In genomic region chr13:38670051-38670450, GRCm38 (mm10) we compare ENCODE assay signal across 25 mouse cellular contexts.
"Had no signal": no experiment of that assay in that cellular context is flagged by ENCODE, and none has a peak within 500 bp of the region (broad histone marks: within the 10 kb centered on the region; RNA-seq: fewer than 3 reads in every experiment).

No protein-coding gene starts in this region.

- H3K4me3 ChIP-seq: heart, adult 2 months; heart, embryonic 13.5 days; heart, embryonic 15.5 days; hindbrain, embryonic 12.5 days; hindbrain, embryonic 15.5 days; kidney, embryonic 15.5 days; limb, embryonic 13.5 days; limb, embryonic 15.5 days; liver, embryonic 12.5 days had no signal

- H3K4me1 ChIP-seq: heart, embryonic 13.5 days; heart, embryonic 15.5 days; hindbrain, embryonic 12.5 days; hindbrain, embryonic 15.5 days; kidney, embryonic 15.5 days; limb, embryonic 13.5 days; limb, embryonic 15.5 days had no signal

- H3K9ac ChIP-seq: heart, embryonic 13.5 days; heart, embryonic 15.5 days; hindbrain, embryonic 12.5 days; hindbrain, embryonic 15.5 days; kidney, embryonic 15.5 days; limb, embryonic 13.5 days; limb, embryonic 15.5 days; liver, embryonic 12.5 days; liver, embryonic 14.5 days had no signal

- H3K9me3 ChIP-seq: heart, embryonic 13.5 days; heart, embryonic 15.5 days; hindbrain, embryonic 12.5 days; hindbrain, embryonic 15.5 days; kidney, embryonic 15.5 days; limb, embryonic 13.5 days; limb, embryonic 15.5 days; liver, embryonic 12.5 days had no signal

- H3K27me3 ChIP-seq: heart, embryonic 13.5 days; heart, embryonic 15.5 days; hindbrain, embryonic 12.5 days; hindbrain, embryonic 15.5 days; kidney, embryonic 15.5 days; limb, embryonic 13.5 days; limb, embryonic 15.5 days; liver, embryonic 12.5 days had no signal

- ATAC-seq: intestine, embryonic 16.5 days; liver, embryonic 12.5 days had no signal

- H3K27ac ChIP-seq: heart, adult 2 months; heart, embryonic 13.5 days; heart, embryonic 15.5 days; hindbrain, embryonic 12.5 days; hindbrain, embryonic 15.5 days; kidney, embryonic 15.5 days; kidney, postnatal 0 days; limb, embryonic 13.5 days; limb, embryonic 15.5 days; liver, embryonic 12.5 days; liver, embryonic 14.5 days had no signal

- DNase-seq: gastrocnemius, postnatal 14 days; gastrocnemius, postnatal 36 days; heart, adult 11 months; heart, adult 2 months; heart, postnatal 14 days; heart, postnatal 36 days; kidney, adult 11 months; kidney, adult 2 months; kidney, adult 9 months; kidney, postnatal 14 days; kidney, postnatal 36 days; layer of hippocampus, adult 9-11 months; layer of hippocampus, postnatal 36 days had no signal

- H3K36me3 ChIP-seq: heart, embryonic 13.5 days; heart, embryonic 15.5 days; hindbrain, embryonic 12.5 days; hindbrain, embryonic 15.5 days; kidney, embryonic 15.5 days; limb, embryonic 13.5 days; limb, embryonic 15.5 days; liver, embryonic 12.5 days had no signal

- H3K4me2 ChIP-seq: heart, embryonic 11.5 days; heart, embryonic 13.5 days; heart, embryonic 15.5 days; hindbrain, embryonic 12.5 days; hindbrain, embryonic 15.5 days; kidney, embryonic 15.5 days; limb, embryonic 13.5 days; limb, embryonic 15.5 days; liver, embryonic 12.5 days had no signal
